Mouse (Mus musculus): ENCODE measurements around the gene Atp6v0e.

- TF ChIP-seq POLR2A (IDR thresholded peaks at IDR 0.05; ENCODE audit: borderline replicate concordance, control insufficient read depth, low read depth, low read length) (no peak), CTCF (IDR thresholded peaks at IDR 0.05; ENCODE audit: control insufficient read depth, insufficient read depth, low read length) (no peak)
Measured at GRCm38 (mm10) chr17:26621912-26622311, 41.1 kb upstream of the Atp6v0e start.
